Mouse (Mus musculus) frontal cortex, postnatal 36 days (tissue): ENCODE data around the gene Tmem62.
"Not testable (repeated sequence)": the region's sequence is repeated elsewhere in the genome, so short reads cannot be mapped to it uniquely, and the experiment has no call there.

Experiments used
- DNase-seq, 2 experiments: peaks; one replicate each; pipeline ENCODE4 v3.0.0; 2022; ENCODE audit warnings: low spot score in 2 of 2

Gene Tmem62

GRCm38 (mm10) chr2:120996607-120997006 is 19.8 kb downstream of the Tmem62 start:
- DNase-seq, result not testable (repeated sequence)

- no peak for DNase-seq
Measured at GRCm38 (mm10) chr2:120998863-120999262, 22.0 kb downstream of the Tmem62 start.

- DNase-seq, result no peak
Measured at GRCm38 (mm10) chr2:121003586-121003985, 26.8 kb downstream of the Tmem62 start.

GRCm38 (mm10) chr2:121004018-121004811 is 27.4 kb downstream of the Tmem62 start:
- no peak for DNase-seq

GRCm38 (mm10) chr2:121006986-121007385 is 30.2 kb downstream of the Tmem62 start:
- no peak for DNase-seq

GRCm38 (mm10) chr2:121007925-121008663 is 31.3 kb downstream of the Tmem62 start, which contains the start of gene Ccndbp1:
TSS of gene Ccndbp1 (plus strand) at chr2:121008403.
- peak; percentile 80 to 86 for DNase-seq

GRCm38 (mm10) chr2:121008664-121009007 is 31.8 kb downstream of the Tmem62 start:
- no peak for DNase-seq

- DNase-seq, result no peak
Measured at GRCm38 (mm10) chr2:121009071-121009677, 32.4 kb downstream of the Tmem62 start.

- DNase-seq, result no peak
Measured at GRCm38 (mm10) chr2:121012676-121013075, 35.9 kb downstream of the Tmem62 start.

GRCm38 (mm10) chr2:121015507-121015906 is 38.7 kb downstream of the Tmem62 start:
- no peak for DNase-seq

GRCm38 (mm10) chr2:121016226-121016625 is 39.4 kb downstream of the Tmem62 start:
- no peak for DNase-seq

- no peak for DNase-seq
Measured at GRCm38 (mm10) chr2:121017151-121017550, 40.3 kb downstream of the Tmem62 start.

- no peak for DNase-seq
Measured at GRCm38 (mm10) chr2:121022918-121023317, 46.1 kb downstream of the Tmem62 start.

GRCm38 (mm10) chr2:121036733-121037341 is 60.0 kb downstream of the Tmem62 start, which contains the start of gene Epb42:
TSS of gene Epb42 (minus strand) at chr2:121037072.
- DNase-seq, result no peak

- not testable (repeated sequence) for DNase-seq
Measured at GRCm38 (mm10) chr2:121038851-121039250, 62.0 kb downstream of the Tmem62 start.

- DNase-seq, result no peak
Measured at GRCm38 (mm10) chr2:121039382-121039781, 62.6 kb downstream of the Tmem62 start.

GRCm38 (mm10) chr2:121041098-121041497 is 64.3 kb downstream of the Tmem62 start:
- DNase-seq, result peak; percentile 13 to 57

- no peak for DNase-seq
Measured at GRCm38 (mm10) chr2:121045653-121046052, 68.8 kb downstream of the Tmem62 start.

- no peak for DNase-seq
Measured at GRCm38 (mm10) chr2:121052176-121052575, 75.4 kb downstream of the Tmem62 start.

GRCm38 (mm10) chr2:121054060-121054459 is 77.2 kb downstream of the Tmem62 start:
- no peak for DNase-seq

GRCm38 (mm10) chr2:121055915-121056314 is 79.1 kb downstream of the Tmem62 start:
- no peak for DNase-seq
